Mouse (Mus musculus): ENCODE data around the gene Pdgfd.
A peak's percentile ranks its signal among the peaks of the same experiment; 100 is the strongest.
"Not testable (repeated sequence)": the region's sequence is repeated elsewhere in the genome, so short reads cannot be mapped to it uniquely, and the experiment has no call there.

The Pdgfd gene

GRCm38 (mm10) chr9:6168391-6169037, at the start of gene Pdgfd:
Pdgfd (plus strand) TSS chr9:6168584.
- peak; percentile 16 for DNase-seq (ENCODE audit: low read depth, low spot score)

GRCm38 (mm10) chr9:6169038-6169431, 651 bp downstream of the Pdgfd start:
- no peak for DNase-seq (ENCODE audit: low read depth, low spot score)

- DNase-seq (ENCODE audit: low read depth, low spot score): no peak
Observed at GRCm38 (mm10) chr9:6170962-6171361, 2.6 kb downstream of the Pdgfd start.

- no peak for DNase-seq (ENCODE audit: low read depth, low spot score)
Observed at GRCm38 (mm10) chr9:6173276-6173675, 4.9 kb downstream of the Pdgfd start.

GRCm38 (mm10) chr9:6175731-6176130, 7.3 kb downstream of the Pdgfd start:
- no peak for DNase-seq (ENCODE audit: low read depth, low spot score)

GRCm38 (mm10) chr9:6182307-6182923, 14.0 kb downstream of the Pdgfd start:
- DNase-seq (ENCODE audit: low read depth, low spot score): no peak

GRCm38 (mm10) chr9:6187955-6188354, 19.6 kb downstream of the Pdgfd start:
- no peak for DNase-seq (ENCODE audit: low read depth, low spot score)

GRCm38 (mm10) chr9:6193352-6193751, 25.0 kb downstream of the Pdgfd start:
- DNase-seq (ENCODE audit: low read depth, low spot score): no peak

GRCm38 (mm10) chr9:6212862-6213261, 44.5 kb downstream of the Pdgfd start:
- DNase-seq (ENCODE audit: low read depth, low spot score): no peak

- no peak for DNase-seq (ENCODE audit: low read depth, low spot score)
Observed at GRCm38 (mm10) chr9:6217505-6217904, 49.1 kb downstream of the Pdgfd start.

- DNase-seq (ENCODE audit: low read depth, low spot score): not testable (repeated sequence)
Observed at GRCm38 (mm10) chr9:6235982-6236381, 67.6 kb downstream of the Pdgfd start.

GRCm38 (mm10) chr9:6250320-6250719, 81.9 kb downstream of the Pdgfd start:
- DNase-seq (ENCODE audit: low read depth, low spot score): peak; percentile 40

GRCm38 (mm10) chr9:6251990-6252389, 83.6 kb downstream of the Pdgfd start:
- DNase-seq (ENCODE audit: low read depth, low spot score): no peak

GRCm38 (mm10) chr9:6257072-6257471, 88.7 kb downstream of the Pdgfd start:
- no peak for DNase-seq (ENCODE audit: low read depth, low spot score)

- DNase-seq (ENCODE audit: low read depth, low spot score): no peak
Observed at GRCm38 (mm10) chr9:6264820-6265219, 96.4 kb downstream of the Pdgfd start.

- DNase-seq (ENCODE audit: low read depth, low spot score): no peak
Observed at GRCm38 (mm10) chr9:6269796-6270280, 101.5 kb downstream of the Pdgfd start, which contains the start of gene Ddi1. Ddi1 (minus strand) TSS chr9:6269846.

GRCm38 (mm10) chr9:6276395-6276794, 108.0 kb downstream of the Pdgfd start:
- DNase-seq (ENCODE audit: low read depth, low spot score): no peak

GRCm38 (mm10) chr9:6277526-6277925, 109.1 kb downstream of the Pdgfd start:
- no peak for DNase-seq (ENCODE audit: low read depth, low spot score)

- no peak for DNase-seq (ENCODE audit: low read depth, low spot score)
Observed at GRCm38 (mm10) chr9:6286770-6287169, 118.4 kb downstream of the Pdgfd start.

- no peak for DNase-seq (ENCODE audit: low read depth, low spot score)
Observed at GRCm38 (mm10) chr9:6289211-6289696, 120.9 kb downstream of the Pdgfd start.

GRCm38 (mm10) chr9:6298547-6298946, 130.2 kb downstream of the Pdgfd start:
- no peak for DNase-seq (ENCODE audit: low read depth, low spot score)

GRCm38 (mm10) chr9:6302050-6302449, 133.7 kb downstream of the Pdgfd start:
- DNase-seq (ENCODE audit: low read depth, low spot score): no peak

GRCm38 (mm10) chr9:6304590-6304989, 136.2 kb downstream of the Pdgfd start:
- DNase-seq (ENCODE audit: low read depth, low spot score): no peak

All from brain, embryonic 18.5 days (tissue).